Mouse (Mus musculus): ENCODE results near the gene Trim10. TPM values are rescaled to one million over a fixed set of nuclear protein-coding genes. Genes with fewer than 3 reads are reported as not detected.

Trim10 gene
- polyA plus RNA-seq, 1 experiment from 2014 or later: 70.1 TPM

GRCm38 (mm10) chr17:36893387-36893786 lies 24.0 kb downstream of the Trim10 start:
- H3K27me3 ChIP-seq (replicated peaks; ENCODE audit: control insufficient read depth, insufficient read depth, low read length): peaks cover 17% of the 10 kb centered on the region; the same call in 1 of the 2 replicates
- DNase-seq (ENCODE audit: low spot score): no peak
- WGBS: 24% methylated on average over 5 of the region's 5 CpGs

GRCm38 (mm10) chr17:36896583-36896982 lies 27.2 kb downstream of the Trim10 start:
- Histone ChIP-seq H3K4me3 (ENCODE audit: low read depth, low read length) (no peak overlapping the region), H3K27me3 (replicated peaks; ENCODE audit: control insufficient read depth, insufficient read depth, low read length) (peaks cover 14% of the 10 kb centered on the region; the same call in 1 of the 2 replicates), H3K9ac (ENCODE audit: low read depth, low read length) (no peak overlapping the region), H3K36me3 (ENCODE audit: control insufficient read depth, insufficient read depth, low read length) (no peaks in the 10 kb centered on the region), H3K4me1 (replicated peaks; ENCODE audit: control insufficient read depth, insufficient read depth, low read length) (no peaks in the 10 kb centered on the region; the same call in 1 of the 2 replicates), H3K4me2 (no peak overlapping the region), H3K27ac (ENCODE audit: low read depth, low read length) (no peak overlapping the region), H3K9me3 (ENCODE audit: control insufficient read depth, low read length) (no peaks in the 10 kb centered on the region)
- 92% methylated on average over 1 of the region's 1 CpGs for WGBS
- no peak for DNase-seq (ENCODE audit: low spot score)
- no peak for ATAC-seq (replicated peaks; ENCODE audit: low FRiP score)

More at GRCm38 (mm10) chr17:36893387-36893786, 24.0 kb downstream of the Trim10 start:
- Histone ChIP-seq H3K27ac (ENCODE audit: low read depth, low read length) (no peak overlapping the region), H3K9me3 (ENCODE audit: control insufficient read depth, low read length) (no peaks in the 10 kb centered on the region), H3K4me1 (replicated peaks; ENCODE audit: control insufficient read depth, insufficient read depth, low read length) (no peaks in the 10 kb centered on the region; the same call in 1 of the 2 replicates), H3K4me2 (no peak overlapping the region), H3K9ac (ENCODE audit: low read depth, low read length) (no peak overlapping the region), H3K36me3 (ENCODE audit: control insufficient read depth, insufficient read depth, low read length) (no peaks in the 10 kb centered on the region), H3K4me3 (ENCODE audit: low read depth, low read length) (no peak overlapping the region)
- ATAC-seq (replicated peaks; ENCODE audit: low FRiP score): no peak

- no peak overlapping the region for H3K4me2 ChIP-seq
Observed at GRCm38 (mm10) chr17:36897065-36897464, 27.7 kb downstream of the Trim10 start.

GRCm38 (mm10) chr17:36897552-36898205 lies 28.3 kb downstream of the Trim10 start, which contains the start of gene Trim31:
Gene Trim31, plus strand, starts transcription at chr17:36898118.
- no peak for ATAC-seq (replicated peaks; ENCODE audit: low FRiP score)
- H3K4me3 ChIP-seq (ENCODE audit: low read depth, low read length): no peak within 1 kb of the TSS
- no peak within 1 kb of the TSS for H3K9ac ChIP-seq (ENCODE audit: low read depth, low read length)
- no peaks in the 10 kb centered on the region for H3K36me3 ChIP-seq (ENCODE audit: control insufficient read depth, insufficient read depth, low read length)
- no peak for DNase-seq (ENCODE audit: low spot score)
- 48% methylated on average over 6 of the region's 6 CpGs for WGBS
- H3K27me3 ChIP-seq (replicated peaks; ENCODE audit: control insufficient read depth, insufficient read depth, low read length): peaks cover 14% of the 10 kb centered on the region; the same call in 1 of the 2 replicates
- H3K4me1 ChIP-seq (replicated peaks; ENCODE audit: control insufficient read depth, insufficient read depth, low read length): no peaks in the 10 kb centered on the region; the same call in 1 of the 2 replicates
- no peaks in the 10 kb centered on the region for H3K9me3 ChIP-seq (ENCODE audit: control insufficient read depth, low read length)
- no peak within 1 kb of the TSS for H3K4me2 ChIP-seq
- H3K27ac ChIP-seq (ENCODE audit: low read depth, low read length): no peak within 1 kb of the TSS

More at GRCm38 (mm10) chr17:36897065-36897464, 27.7 kb downstream of the Trim10 start:
- no peak overlapping the region for H3K27ac ChIP-seq (ENCODE audit: low read depth, low read length)
- ATAC-seq (replicated peaks; ENCODE audit: low FRiP score) (no peak), DNase-seq (ENCODE audit: low spot score) (no peak)
- no peaks in the 10 kb centered on the region for H3K9me3 ChIP-seq (ENCODE audit: control insufficient read depth, low read length)
- H3K27me3 ChIP-seq (replicated peaks; ENCODE audit: control insufficient read depth, insufficient read depth, low read length): peaks cover 14% of the 10 kb centered on the region; the same call in 1 of the 2 replicates
- H3K4me3 ChIP-seq (ENCODE audit: low read depth, low read length): no peak overlapping the region
- H3K9ac ChIP-seq (ENCODE audit: low read depth, low read length): no peak overlapping the region
- H3K4me1 ChIP-seq (replicated peaks; ENCODE audit: control insufficient read depth, insufficient read depth, low read length): no peaks in the 10 kb centered on the region; the same call in 1 of the 2 replicates
- no peaks in the 10 kb centered on the region for H3K36me3 ChIP-seq (ENCODE audit: control insufficient read depth, insufficient read depth, low read length)

- H3K27ac ChIP-seq (ENCODE audit: low read depth, low read length): no peak overlapping the region
- no peak overlapping the region for H3K4me3 ChIP-seq (ENCODE audit: low read depth, low read length)
- no peaks in the 10 kb centered on the region for H3K36me3 ChIP-seq (ENCODE audit: control insufficient read depth, insufficient read depth, low read length)
- H3K4me2 ChIP-seq: no peak overlapping the region
- DNase-seq (ENCODE audit: low spot score): no peak
- no peaks in the 10 kb centered on the region for H3K9me3 ChIP-seq (ENCODE audit: control insufficient read depth, low read length)
- H3K27me3 ChIP-seq (replicated peaks; ENCODE audit: control insufficient read depth, insufficient read depth, low read length): peaks cover 14% of the 10 kb centered on the region; the same call in 1 of the 2 replicates
- no peaks in the 10 kb centered on the region for H3K4me1 ChIP-seq (replicated peaks; ENCODE audit: control insufficient read depth, insufficient read depth, low read length)
- no peak overlapping the region for H3K9ac ChIP-seq (ENCODE audit: low read depth, low read length)
- ATAC-seq (replicated peaks; ENCODE audit: low FRiP score): no peak
- WGBS: 65% methylated on average over 4 of the region's 4 CpGs
Observed at GRCm38 (mm10) chr17:36899376-36899775, 30.0 kb downstream of the Trim10 start.

- DNase-seq (ENCODE audit: low spot score) (no peak), ATAC-seq (replicated peaks; ENCODE audit: low FRiP score) (no peak)
- Histone ChIP-seq H3K36me3 (ENCODE audit: control insufficient read depth, insufficient read depth, low read length) (no peaks in the 10 kb centered on the region), H3K4me1 (replicated peaks; ENCODE audit: control insufficient read depth, insufficient read depth, low read length) (no peaks in the 10 kb centered on the region), H3K9me3 (ENCODE audit: control insufficient read depth, low read length) (no peaks in the 10 kb centered on the region), H3K4me2 (no peak overlapping the region), H3K9ac (ENCODE audit: low read depth, low read length) (no peak overlapping the region), H3K4me3 (ENCODE audit: low read depth, low read length) (no peak overlapping the region), H3K27ac (ENCODE audit: low read depth, low read length) (no peak overlapping the region), H3K27me3 (replicated peaks; ENCODE audit: control insufficient read depth, insufficient read depth, low read length) (peaks cover 14% of the 10 kb centered on the region; the same call in 1 of the 2 replicates)
- 78% methylated on average over 5 of the region's 5 CpGs for WGBS
Observed at GRCm38 (mm10) chr17:36900001-36900400, 30.6 kb downstream of the Trim10 start.

- no peak overlapping the region for H3K4me3 ChIP-seq (ENCODE audit: low read depth, low read length)
- no peak overlapping the region for H3K4me2 ChIP-seq
- peaks cover 17% of the 10 kb centered on the region; the same call in 1 of the 2 replicates for H3K27me3 ChIP-seq (replicated peaks; ENCODE audit: control insufficient read depth, insufficient read depth, low read length)
- no peaks in the 10 kb centered on the region for H3K9me3 ChIP-seq (ENCODE audit: control insufficient read depth, low read length)
- H3K9ac ChIP-seq (ENCODE audit: low read depth, low read length): no peak overlapping the region
- no peak overlapping the region for H3K27ac ChIP-seq (ENCODE audit: low read depth, low read length)
- 44% methylated on average over 1 of the region's 1 CpGs for WGBS
- DNase-seq (ENCODE audit: low spot score) (no peak), ATAC-seq (replicated peaks; ENCODE audit: low FRiP score) (no peak)
- no peaks in the 10 kb centered on the region for H3K4me1 ChIP-seq (replicated peaks; ENCODE audit: control insufficient read depth, insufficient read depth, low read length)
- H3K36me3 ChIP-seq (ENCODE audit: control insufficient read depth, insufficient read depth, low read length): no peaks in the 10 kb centered on the region
Observed at GRCm38 (mm10) chr17:36900691-36901090, 31.3 kb downstream of the Trim10 start.

- no peak for DNase-seq (ENCODE audit: low spot score)
- H3K9ac ChIP-seq (ENCODE audit: low read depth, low read length): no peak overlapping the region
- no peak for ATAC-seq (replicated peaks; ENCODE audit: low FRiP score)
- H3K36me3 ChIP-seq (ENCODE audit: control insufficient read depth, insufficient read depth, low read length): no peaks in the 10 kb centered on the region
- H3K9me3 ChIP-seq (ENCODE audit: control insufficient read depth, low read length): no peaks in the 10 kb centered on the region
- no peak overlapping the region for H3K27ac ChIP-seq (ENCODE audit: low read depth, low read length)
- 61% methylated on average over 3 of the region's 3 CpGs for WGBS
- no peak overlapping the region for H3K4me2 ChIP-seq
- H3K4me1 ChIP-seq (replicated peaks; ENCODE audit: control insufficient read depth, insufficient read depth, low read length): no peaks in the 10 kb centered on the region
- no peak overlapping the region for H3K4me3 ChIP-seq (ENCODE audit: low read depth, low read length)
- peaks cover 7% of the 10 kb centered on the region; the same call in 1 of the 2 replicates for H3K27me3 ChIP-seq (replicated peaks; ENCODE audit: control insufficient read depth, insufficient read depth, low read length)
Observed at GRCm38 (mm10) chr17:36903651-36904050, 34.3 kb downstream of the Trim10 start.

- Histone ChIP-seq H3K4me1 (replicated peaks; ENCODE audit: control insufficient read depth, insufficient read depth, low read length) (no peaks in the 10 kb centered on the region), H3K27ac (ENCODE audit: low read depth, low read length) (no peak overlapping the region), H3K36me3 (ENCODE audit: control insufficient read depth, insufficient read depth, low read length) (no peaks in the 10 kb centered on the region), H3K4me3 (ENCODE audit: low read depth, low read length) (no peak overlapping the region), H3K4me2 (no peak overlapping the region), H3K9ac (ENCODE audit: low read depth, low read length) (no peak overlapping the region), H3K27me3 (replicated peaks; ENCODE audit: control insufficient read depth, insufficient read depth, low read length) (peaks cover 5% of the 10 kb centered on the region; the same call in 1 of the 2 replicates), H3K9me3 (ENCODE audit: control insufficient read depth, low read length) (no peaks in the 10 kb centered on the region)
- ATAC-seq (replicated peaks; ENCODE audit: low FRiP score): no peak
- no peak for DNase-seq (ENCODE audit: low spot score)
- 46% methylated on average over 1 of the region's 1 CpGs for WGBS
Observed at GRCm38 (mm10) chr17:36908235-36908634, 38.9 kb downstream of the Trim10 start.

Data from liver, embryonic 11.5 days (tissue).